Mouse (Mus musculus): ENCODE results near the gene Slc39a8. TPM values are rescaled to one million over a fixed set of nuclear protein-coding genes. Genes with fewer than 3 reads are reported as not detected.

The Slc39a8 gene
- total RNA-seq, 2 experiments from 2014 or later = 0.71 to 0.85 TPM

DNA sequence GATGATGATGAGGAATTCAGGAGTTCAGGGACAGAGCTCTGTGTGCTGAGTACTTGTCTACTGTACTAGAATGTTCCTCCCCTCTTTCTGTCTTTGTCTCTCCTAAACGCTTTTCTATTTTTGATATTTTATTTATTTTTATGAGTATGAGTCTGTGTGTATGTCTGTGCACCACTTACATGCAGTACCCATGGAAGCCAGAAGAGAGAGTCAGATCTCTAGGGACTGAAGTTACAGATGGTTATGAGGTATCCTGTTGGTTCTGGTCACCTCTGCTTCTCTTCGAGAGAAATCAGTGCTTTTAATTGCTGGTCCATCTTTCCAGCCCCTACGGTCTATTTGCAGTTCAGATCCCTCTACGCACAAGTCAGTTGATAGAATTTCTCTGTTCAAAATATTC lies 90.9 kb downstream of the Slc39a8 start:
- DNase-seq (ENCODE audit: low spot score) = no peak

DNA sequence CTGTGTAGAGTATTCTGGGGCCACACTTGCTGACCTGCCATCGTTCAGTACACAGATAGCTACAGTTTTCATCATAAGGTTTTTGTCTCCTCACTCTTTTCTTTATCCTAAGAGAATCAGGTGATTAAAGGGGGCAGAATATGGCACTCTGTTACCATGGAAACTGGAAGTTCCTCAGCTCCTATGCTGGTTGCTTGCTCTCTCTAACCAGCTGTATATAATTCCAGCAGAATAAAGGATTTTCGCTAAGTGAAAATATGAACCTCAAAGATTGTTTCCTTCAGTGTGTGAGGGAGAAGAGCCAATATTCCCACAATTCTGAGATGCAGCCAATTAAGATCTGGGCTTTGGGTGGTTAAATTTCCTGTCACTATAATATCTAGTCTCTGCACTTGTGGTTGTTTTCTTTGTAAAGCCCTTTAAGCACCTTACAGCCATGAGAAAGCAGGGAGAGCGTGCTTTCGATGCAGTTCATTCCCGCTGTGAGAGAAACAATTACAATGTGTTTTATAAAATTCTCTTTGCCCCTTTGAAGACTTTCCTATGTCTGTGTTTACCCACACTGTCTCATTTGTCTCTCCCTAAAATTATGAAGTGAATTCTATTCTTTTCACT lies 93.6 kb downstream of the Slc39a8 start:
- no peak for DNase-seq (ENCODE audit: low spot score)

DNA sequence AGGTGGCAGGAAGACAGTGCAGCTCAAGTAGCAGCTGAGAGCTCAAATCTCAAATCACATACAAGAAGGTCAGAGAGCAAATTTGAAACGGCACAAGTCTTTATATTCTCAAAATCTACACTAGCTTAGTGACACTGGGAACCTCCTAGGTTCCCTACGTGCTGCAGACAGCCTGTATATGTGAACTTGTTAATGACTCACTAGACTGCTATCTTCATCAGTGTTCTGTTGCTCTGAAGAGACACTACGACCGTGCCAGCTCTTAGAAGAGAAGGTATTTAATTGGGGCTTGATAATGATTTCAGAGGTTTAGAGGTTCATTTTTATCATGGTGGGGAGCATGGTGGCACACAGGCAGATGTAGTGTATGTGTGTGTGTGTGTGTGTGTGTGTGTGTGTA lies 94.2 kb downstream of the Slc39a8 start:
- no peak for DNase-seq (ENCODE audit: low spot score)

DNA sequence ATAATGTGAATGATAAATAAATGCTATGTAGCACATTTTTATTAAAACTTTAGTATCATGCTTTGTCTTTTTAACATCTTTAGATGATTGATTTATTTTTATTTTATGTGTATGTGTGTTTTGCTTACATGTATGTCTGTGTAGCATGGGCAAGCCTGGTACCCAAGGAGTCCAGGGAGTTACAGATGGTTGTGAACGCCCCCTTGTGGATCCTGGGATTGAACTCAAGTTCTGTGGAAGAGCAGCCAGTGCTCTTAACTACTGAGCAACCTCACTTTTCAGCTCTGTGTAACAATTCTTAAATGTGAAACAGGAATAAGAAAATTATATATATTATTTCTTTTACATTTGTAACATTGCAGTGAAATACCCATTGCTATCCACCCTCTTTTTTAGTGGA lies 101.7 kb downstream of the Slc39a8 start:
- DNase-seq (ENCODE audit: low spot score) = no peak

DNA sequence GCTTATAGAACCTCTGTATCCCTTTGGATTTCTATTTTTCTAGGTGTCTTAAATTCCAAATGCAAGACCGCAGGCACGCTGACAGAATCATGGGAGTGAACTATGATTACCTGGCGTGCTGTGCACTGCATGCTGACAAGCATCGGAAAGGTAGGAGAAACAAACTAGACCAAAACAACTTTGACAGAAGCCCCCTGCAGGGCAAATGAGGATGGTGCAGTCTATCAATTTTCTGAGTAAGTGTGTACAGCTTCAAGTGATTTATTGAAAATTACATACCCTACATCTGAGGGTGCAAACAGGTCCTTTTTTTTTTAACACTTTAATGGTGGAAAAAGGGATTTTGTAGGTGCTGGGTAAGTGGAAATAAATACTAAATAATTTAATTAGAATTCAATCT lies 103.1 kb downstream of the Slc39a8 start:
- no peak for DNase-seq (ENCODE audit: low spot score)

DNA sequence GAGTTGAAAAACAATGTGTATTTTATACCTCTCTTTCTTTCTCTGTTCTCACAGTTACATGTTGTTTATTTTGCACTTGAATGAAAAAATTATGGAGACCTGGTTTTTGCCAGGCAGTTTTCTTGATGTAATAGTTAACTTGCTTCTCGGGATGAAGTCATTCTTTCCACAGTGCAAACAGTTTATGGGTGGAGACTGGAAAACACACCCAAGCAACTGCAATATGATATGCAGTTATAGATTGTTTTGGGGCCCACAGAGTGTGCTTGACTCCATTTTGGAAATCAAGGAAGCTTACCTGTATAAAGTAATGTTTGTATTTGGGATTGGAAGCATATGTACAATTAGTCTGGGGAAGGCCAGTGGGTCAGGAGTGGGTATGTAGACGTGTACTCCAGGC lies 112.4 kb downstream of the Slc39a8 start:
- no peak for DNase-seq (ENCODE audit: low spot score)

Other genes with a start within 250 kb of the Slc39a8 start
- gene Nfkb1, start 133.7 kb upstream of the Slc39a8 start, total RNA-seq (2021) = 10 to 100 TPM; 17.1 to 18.7 TPM